Comparison of ENCODE assay signal across 15 mouse cellular contexts in the genomic region with DNA sequence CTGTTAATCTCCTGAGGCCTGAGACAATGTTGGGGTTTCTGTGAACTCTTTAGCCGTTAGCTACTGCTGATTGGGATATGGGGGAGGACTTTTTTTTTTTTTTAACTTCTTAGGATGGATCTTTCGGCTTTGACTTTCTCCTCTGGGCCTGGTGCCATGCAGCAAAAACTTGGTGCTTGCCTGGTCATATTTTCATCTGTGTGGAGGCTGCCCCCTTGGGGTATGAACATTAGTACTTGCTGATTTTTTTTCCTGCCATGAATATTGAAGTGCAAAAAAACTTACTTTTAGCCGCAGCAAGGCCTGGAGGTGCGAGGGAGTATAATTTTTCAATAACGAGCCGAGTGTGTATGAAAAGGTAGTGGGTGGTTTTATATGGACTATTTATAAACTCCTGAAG. TPM values are rescaled to one million over a fixed set of nuclear protein-coding genes. Genes with fewer than 3 reads are reported as not detected.
DNase-seq lines count a peak whose midpoint lies in the region; TF ChIP-seq lines count a peak whose summit lies in the region.
"Had no signal": no experiment of that assay in that cellular context is flagged by ENCODE, and none has a peak within 500 bp of the region (broad histone marks: within the 10 kb centered on the region; RNA-seq: fewer than 3 reads in every experiment).

No protein-coding gene starts in this region.

- no peak for DNase-seq in gastrocnemius, adult 2 months
- no peak for DNase-seq in gastrocnemius, adult 18-20 months (ENCODE audit: low spot score)
- peak in 1 of 2 experiments; percentile 47 for DNase-seq in layer of hippocampus, adult 2 months (ENCODE audit: low spot score in 2 of 2)
- DNase-seq in layer of hippocampus, postnatal 25 days (ENCODE audit: extremely low spot score in 1 of 2, low spot score in 1 of 2) = no peak
- DNase-seq in retina, embryonic 14.5 days (ENCODE audit: low spot score) = peak; percentile 9
- DNase-seq in retina, postnatal 1 day = no peak
- peak; percentile 63 for DNase-seq in brain, adult 2 months (ENCODE audit: low read depth, low spot score)
- DNase-seq in thymus, postnatal 4 days = no peak
- DNase-seq: adrenal gland, postnatal 10 days; cerebellum, postnatal 36 days had no signal

- H3K4me3 ChIP-seq in gastrocnemius, adult 2 months = no peak overlapping the region
- H3K4me3 ChIP-seq in layer of hippocampus, adult 2 months = no peak overlapping the region
- H3K4me3 ChIP-seq: embryonic facial prominence, embryonic 15.5 days; limb, embryonic 15.5 days; lung, embryonic 15.5 days; midbrain, embryonic 12.5 days; neural tube, embryonic 13.5 days had no signal

- TF ChIP-seq CTCF in gastrocnemius, adult 2 months (IDR thresholded peaks at IDR 0.05) = peak; percentile 16; the same call in 1 of the 2 replicates
- peak; percentile 73 for TF ChIP-seq CTCF in layer of hippocampus, adult 2 months (conservative IDR thresholded peaks at IDR 0.05)

- intact Hi-C loops in gastrocnemius, adult 2 months (cut with DNase I) = no loop called here

- no peak overlapping the region for H3K27ac ChIP-seq in gastrocnemius, adult 2 months
- H3K27ac ChIP-seq in layer of hippocampus, adult 2 months = no peak overlapping the region
- H3K27ac ChIP-seq: embryonic facial prominence, embryonic 15.5 days; limb, embryonic 15.5 days; lung, embryonic 15.5 days; midbrain, embryonic 12.5 days; neural tube, embryonic 13.5 days had no signal

RNA-seq across cellular contexts. Expression of a gene that starts 22.0 kb away (rescaled TPM):
- total RNA-seq in gastrocnemius, adult 2 months (2021) = 100 to 1,000 TPM in 1 of 2 experiments, 10 to 100 TPM in 1; 97.8 to 110 TPM
- total RNA-seq in gastrocnemius, adult 18-20 months (2021) = 100 to 1,000 TPM; 107 to 125 TPM
- total RNA-seq in layer of hippocampus, adult 2 months (2021) = 100 to 1,000 TPM; 585 to 647 TPM
- 100 to 1,000 TPM; 563 to 635 TPM for total RNA-seq in layer of hippocampus, postnatal 25 days (2021)

Comparison
In these comparisons a context has a peak if more than half of its experiments do, and no peak if none do; other contexts are left out.
1. DNase-seq: peak in retina, embryonic 14.5 days (single experiment) and brain, adult 2 months (single experiment); none in gastrocnemius, adult 2 months (single experiment), gastrocnemius, adult 18-20 months (single experiment), layer of hippocampus, postnatal 25 days (0 of 2), retina, postnatal 1 day (single experiment) and thymus, postnatal 4 days (single experiment).
2. RNA of a gene that starts 22.0 kb away (total RNA-seq): 585 to 647 TPM in layer of hippocampus, adult 2 months and 563 to 635 TPM in layer of hippocampus, postnatal 25 days; 107 to 125 TPM in gastrocnemius, adult 18-20 months and 97.8 to 110 TPM in gastrocnemius, adult 2 months; every median in the first group is over 4 times any median in the second.